ENCODE assay signal across 10 mouse cellular contexts in the genomic region with DNA sequence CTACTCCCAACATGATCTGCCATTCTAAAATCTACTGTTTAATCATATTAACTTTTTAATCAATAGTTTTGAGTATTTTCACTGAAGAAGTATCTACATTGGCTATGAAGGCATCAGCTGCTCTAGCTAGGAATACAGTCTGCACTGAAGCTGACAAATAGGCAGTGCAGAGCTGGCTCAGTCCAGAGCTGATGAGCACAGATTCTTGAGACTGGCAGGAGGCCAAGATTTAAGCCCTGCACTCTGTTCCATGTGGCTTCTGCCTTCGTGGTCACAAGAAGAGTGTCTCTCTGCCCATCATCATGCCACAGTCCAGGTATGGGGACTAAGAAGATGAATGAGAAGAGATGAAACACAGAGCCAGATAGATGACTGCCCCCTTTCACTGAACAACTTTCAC.
DNase-seq lines count a peak whose midpoint lies in the region; ATAC-seq lines count a peak whose summit lies in the region.
"Had no signal": no experiment of that assay in that cellular context is flagged by ENCODE, and none has a peak within 500 bp of the region (broad histone marks: within the 10 kb centered on the region; RNA-seq: fewer than 3 reads in every experiment).

No protein-coding gene starts in this region.

- DNase-seq in forebrain, embryonic 11.5 days (ENCODE audit: low spot score): no peak
- peak; percentile 21 for DNase-seq in kidney, postnatal 10 days
- no peak for DNase-seq in kidney, adult 11 months
- no peak for DNase-seq in neural tube, embryonic 10.5 days (ENCODE audit: extremely low spot score, low spot score)
- DNase-seq in layer of hippocampus, adult 11-12 months (ENCODE audit: low spot score): no peak

- H3K27me3 ChIP-seq in forebrain, embryonic 13.5 days: no peaks in the 10 kb centered on the region
- H3K27me3 ChIP-seq in forebrain, embryonic 11.5 days (ENCODE audit: control insufficient read depth, insufficient read depth, low read length): no peaks in the 10 kb centered on the region
- no peaks in the 10 kb centered on the region for H3K27me3 ChIP-seq in neural tube, embryonic 14.5 days (ENCODE audit: control insufficient read depth, insufficient read depth, low read length)
- no peaks in the 10 kb centered on the region for H3K27me3 ChIP-seq in neural tube, embryonic 15.5 days (replicated peaks)

- H3K9me3 ChIP-seq in forebrain, embryonic 13.5 days (replicated peaks): no peaks in the 10 kb centered on the region
- no peaks in the 10 kb centered on the region for H3K9me3 ChIP-seq in forebrain, embryonic 11.5 days (ENCODE audit: control insufficient read depth, low read length)
- H3K9me3 ChIP-seq in neural tube, embryonic 14.5 days (ENCODE audit: control insufficient read depth, low read length): no peaks in the 10 kb centered on the region
- H3K9me3 ChIP-seq in neural tube, embryonic 15.5 days (replicated peaks): no peaks in the 10 kb centered on the region

- no peaks in the 10 kb centered on the region for H3K36me3 ChIP-seq in forebrain, embryonic 13.5 days (ENCODE audit: poor library complexity, severe bottlenecking)
- no peaks in the 10 kb centered on the region for H3K36me3 ChIP-seq in forebrain, embryonic 11.5 days (ENCODE audit: control insufficient read depth, insufficient read depth, low read length)
- H3K36me3 ChIP-seq in neural tube, embryonic 14.5 days (ENCODE audit: control insufficient read depth, insufficient read depth, low read length): no peaks in the 10 kb centered on the region
- no peaks in the 10 kb centered on the region for H3K36me3 ChIP-seq in neural tube, embryonic 15.5 days

- 25% methylated on average over 1 of the region's 1 CpGs for WGBS in forebrain, embryonic 13.5 days
- WGBS in forebrain, embryonic 11.5 days: 48% methylated on average over 1 of the region's 1 CpGs
- WGBS in neural tube, embryonic 14.5 days: 37% methylated on average over 1 of the region's 1 CpGs
- 16% methylated on average over 1 of the region's 1 CpGs for WGBS in neural tube, embryonic 15.5 days

- H3K4me1 ChIP-seq in forebrain, embryonic 13.5 days: no peaks in the 10 kb centered on the region
- no peaks in the 10 kb centered on the region for H3K4me1 ChIP-seq in forebrain, embryonic 11.5 days (replicated peaks; ENCODE audit: control insufficient read depth, insufficient read depth, low read length)
- no peaks in the 10 kb centered on the region for H3K4me1 ChIP-seq in neural tube, embryonic 14.5 days (ENCODE audit: control insufficient read depth, insufficient read depth, low read length)
- H3K4me1 ChIP-seq in neural tube, embryonic 15.5 days: no peaks in the 10 kb centered on the region

- ATAC-seq in forebrain, embryonic 13.5 days: peak; percentile 72; the same call in 1 of the 2 replicates
- no peak for ATAC-seq in forebrain, embryonic 11.5 days (replicated peaks; ENCODE audit: low FRiP score)
- ATAC-seq in neural tube, embryonic 14.5 days (ENCODE audit: low read depth): peak; percentile 70; the same call in 1 of the 2 replicates
- 0 out of 2 replicates have a peak, but pooled peaks have one; percentile 35 for ATAC-seq in neural tube, embryonic 15.5 days (ENCODE audit: low FRiP score)
- ATAC-seq: activated CD4-positive, CD25-positive, alpha-beta regulatory T cell, adult 4 months had no signal

- no peak overlapping the region for H3K4me3 ChIP-seq in forebrain, embryonic 13.5 days
- H3K4me3 ChIP-seq in forebrain, embryonic 11.5 days (ENCODE audit: low read depth, low read length): no peak overlapping the region
- no peak overlapping the region for H3K4me3 ChIP-seq in neural tube, embryonic 14.5 days (ENCODE audit: low read depth, low read length)
- H3K4me3 ChIP-seq in neural tube, embryonic 15.5 days (replicated peaks): no peak overlapping the region
- H3K4me3 ChIP-seq: left cerebral cortex, adult 2 months had no signal

- no peak overlapping the region for H3K9ac ChIP-seq in forebrain, embryonic 13.5 days
- H3K9ac ChIP-seq in forebrain, embryonic 11.5 days (ENCODE audit: low read length): no peak overlapping the region
- no peak overlapping the region for H3K9ac ChIP-seq in neural tube, embryonic 14.5 days (replicated peaks; ENCODE audit: low read depth, low read length)
- H3K9ac ChIP-seq in neural tube, embryonic 15.5 days (replicated peaks): no peak overlapping the region

- H3K4me2 ChIP-seq in forebrain, embryonic 13.5 days: no peak overlapping the region
- H3K4me2 ChIP-seq in forebrain, embryonic 11.5 days (ENCODE audit: low read depth, low read length, severe bottlenecking): no peak overlapping the region
- H3K4me2 ChIP-seq in neural tube, embryonic 14.5 days (ENCODE audit: low read depth, low read length): no peak overlapping the region
- H3K4me2 ChIP-seq in neural tube, embryonic 15.5 days: no peak overlapping the region

- no peak overlapping the region for H3K27ac ChIP-seq in forebrain, embryonic 13.5 days
- no peak overlapping the region for H3K27ac ChIP-seq in forebrain, embryonic 11.5 days (ENCODE audit: low read depth, low read length)
- no peak overlapping the region for H3K27ac ChIP-seq in neural tube, embryonic 14.5 days (ENCODE audit: low read depth, low read length)
- no peak overlapping the region for H3K27ac ChIP-seq in neural tube, embryonic 15.5 days (replicated peaks)
- H3K27ac ChIP-seq: left cerebral cortex, adult 2 months had no signal
